Mouse (Mus musculus): ENCODE data around the gene Gm20696. TPM values are rescaled to one million over a fixed set of nuclear protein-coding genes. Genes with fewer than 3 reads are reported as not detected.

Gm20696 gene
- polyA plus RNA-seq, 1 experiment from 2014 or later, result 6.5 TPM

DNA sequence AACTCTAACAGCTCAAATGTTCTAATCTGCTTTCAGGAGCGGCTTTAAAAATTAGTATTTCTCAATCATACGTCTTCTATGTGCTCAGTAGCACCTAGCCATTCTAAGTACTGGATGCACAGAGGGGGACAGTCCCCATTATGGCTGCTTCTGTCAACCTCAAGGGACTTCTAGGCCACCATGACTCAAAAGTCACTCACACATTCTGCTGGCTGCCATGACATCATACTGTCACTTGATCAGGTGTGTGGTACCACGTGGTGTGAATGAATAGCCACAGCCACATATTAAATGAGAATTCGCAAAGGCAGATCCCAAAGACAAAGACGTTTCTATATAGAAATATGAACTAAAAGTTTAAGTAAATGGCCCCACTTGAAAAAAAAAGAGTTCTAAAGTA lies 391.9 kb downstream of the Gm20696 start:
- Histone ChIP-seq H3K4me2 (replicated peaks) (no peak overlapping the region), H3K9ac (no peak overlapping the region), H3K27ac (peak overlapping the region; percentile 58; the same call in 1 of the 2 replicates), H3K27me3 (no peaks in the 10 kb centered on the region), H3K4me3 (no peak overlapping the region), H3K4me1 (peaks cover 72% of the 10 kb centered on the region), H3K9me3 (no peaks in the 10 kb centered on the region), H3K36me3 (no peaks in the 10 kb centered on the region)
- ATAC-seq (ENCODE audit: low FRiP score, low read depth), result no peak
- 70% methylated on average over 5 of the region's 5 CpGs for WGBS

GRCm38 (mm10) chr6:99274222-99274621 lies 392.4 kb downstream of the Gm20696 start:
- no peaks in the 10 kb centered on the region for H3K27me3 ChIP-seq
- H3K9me3 ChIP-seq, result no peaks in the 10 kb centered on the region
- 71% methylated on average over 6 of the region's 6 CpGs for WGBS
- no peak overlapping the region for H3K4me3 ChIP-seq
- 0 out of 2 replicates have a peak overlapping the region, but pooled peaks have one; percentile 7 for H3K4me2 ChIP-seq (replicated peaks)
- no peaks in the 10 kb centered on the region for H3K36me3 ChIP-seq
- H3K27ac ChIP-seq, result peak overlapping the region; percentile 58; the same call in 1 of the 2 replicates
- ATAC-seq (ENCODE audit: low FRiP score, low read depth), result no peak
- peaks cover 75% of the 10 kb centered on the region for H3K4me1 ChIP-seq
- H3K9ac ChIP-seq, result no peak overlapping the region

DNA sequence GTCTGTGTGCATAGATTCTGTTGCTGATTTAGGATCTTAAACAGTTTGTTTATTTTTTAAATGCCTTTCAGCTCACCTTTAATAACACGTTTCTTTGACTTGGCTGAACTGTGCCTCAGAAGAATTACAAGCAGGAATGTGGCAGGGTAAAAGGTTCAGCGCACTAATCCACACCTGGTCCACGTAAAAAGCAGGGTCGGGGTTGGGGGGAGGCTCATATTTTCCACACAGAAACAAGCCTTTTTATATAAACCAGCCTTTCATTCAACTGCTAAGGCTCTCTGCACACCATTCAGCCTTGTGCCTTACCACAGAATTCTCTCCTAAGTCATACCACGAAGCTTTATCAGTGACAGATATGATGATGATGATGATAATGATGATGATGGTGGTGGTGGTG lies 393.4 kb downstream of the Gm20696 start:
- H3K4me3 ChIP-seq, result no peak overlapping the region
- no peak overlapping the region for H3K9ac ChIP-seq
- no peak overlapping the region for H3K4me2 ChIP-seq (replicated peaks)
- ATAC-seq (ENCODE audit: low FRiP score, low read depth), result peak; percentile 63
- H3K36me3 ChIP-seq, result no peaks in the 10 kb centered on the region
- H3K27ac ChIP-seq, result peak overlapping the region; percentile 58; the same call in 1 of the 2 replicates
- H3K27me3 ChIP-seq, result no peaks in the 10 kb centered on the region
- H3K4me1 ChIP-seq, result peaks cover 85% of the 10 kb centered on the region
- 18% methylated on average over 5 of the region's 5 CpGs for WGBS
- no peaks in the 10 kb centered on the region for H3K9me3 ChIP-seq

DNA sequence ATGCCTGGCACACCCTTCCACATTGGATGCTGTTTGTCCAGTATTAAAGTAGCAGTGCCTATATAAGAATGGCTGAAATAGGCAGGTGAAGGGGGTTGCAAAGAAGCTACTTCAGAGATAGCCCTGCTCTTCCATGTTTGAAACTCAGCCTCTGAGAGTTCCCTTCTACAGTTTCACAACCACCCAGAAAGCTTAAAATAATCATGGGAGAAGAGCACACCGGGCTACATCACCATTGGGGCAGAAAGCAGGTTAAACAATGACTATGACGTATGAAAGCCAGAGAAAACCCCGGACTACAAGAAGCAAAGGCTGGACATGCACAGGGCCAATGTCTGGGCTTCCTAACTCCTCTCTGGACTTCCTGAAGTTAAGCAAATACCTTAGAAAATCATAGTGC lies 394.4 kb downstream of the Gm20696 start:
- Histone ChIP-seq H3K27me3 (no peaks in the 10 kb centered on the region), H3K9me3 (no peaks in the 10 kb centered on the region), H3K4me3 (no peak overlapping the region), H3K4me1 (peaks cover 86% of the 10 kb centered on the region), H3K36me3 (no peaks in the 10 kb centered on the region), H3K4me2 (replicated peaks) (no peak overlapping the region), H3K9ac (no peak overlapping the region), H3K27ac (peak overlapping the region; percentile 48; the same call in 1 of the 2 replicates)
- 89% methylated on average over 3 of the region's 3 CpGs for WGBS
- ATAC-seq (ENCODE audit: low FRiP score, low read depth), result no peak

DNA sequence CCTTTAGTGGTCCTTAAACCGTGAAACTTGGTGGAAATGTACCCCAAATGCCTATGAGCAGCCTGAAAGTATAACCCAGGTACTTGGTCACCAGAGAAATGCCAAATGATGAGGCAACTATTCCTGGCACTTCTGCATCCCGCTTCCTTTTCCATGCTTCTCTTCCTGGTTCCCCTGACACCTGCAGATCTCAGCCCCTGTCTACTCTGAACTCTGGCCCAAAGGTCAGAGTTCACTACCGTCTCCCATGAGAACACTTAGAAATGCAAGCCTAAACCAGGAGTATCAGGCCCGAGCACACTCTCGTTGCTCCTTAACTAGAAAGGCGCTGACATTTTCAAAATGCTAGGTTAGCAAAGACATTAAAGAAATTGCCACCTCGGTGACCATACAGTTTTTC lies 394.9 kb downstream of the Gm20696 start:
- Histone ChIP-seq H3K27me3 (no peaks in the 10 kb centered on the region), H3K4me2 (replicated peaks) (no peak overlapping the region), H3K4me1 (peaks cover 84% of the 10 kb centered on the region), H3K27ac (peak overlapping the region; percentile 48; the same call in 1 of the 2 replicates), H3K4me3 (no peak overlapping the region), H3K9ac (no peak overlapping the region), H3K9me3 (no peaks in the 10 kb centered on the region), H3K36me3 (no peaks in the 10 kb centered on the region)
- 71% methylated on average over 7 of the region's 7 CpGs for WGBS
- ATAC-seq (ENCODE audit: low FRiP score, low read depth), result no peak

GRCm38 (mm10) chr6:99269921-99270320 lies 396.7 kb downstream of the Gm20696 start:
- no peak overlapping the region for H3K4me2 ChIP-seq (replicated peaks)
- no peak overlapping the region for H3K9ac ChIP-seq
- peak overlapping the region; percentile 53; the same call in 1 of the 2 replicates for H3K27ac ChIP-seq
- 33% methylated on average over 6 of the region's 6 CpGs for WGBS
- no peaks in the 10 kb centered on the region for H3K36me3 ChIP-seq
- ATAC-seq (ENCODE audit: low FRiP score, low read depth), result no peak
- H3K9me3 ChIP-seq, result no peaks in the 10 kb centered on the region
- H3K4me3 ChIP-seq, result no peak overlapping the region
- no peaks in the 10 kb centered on the region for H3K27me3 ChIP-seq
- H3K4me1 ChIP-seq, result peaks cover 86% of the 10 kb centered on the region

DNA sequence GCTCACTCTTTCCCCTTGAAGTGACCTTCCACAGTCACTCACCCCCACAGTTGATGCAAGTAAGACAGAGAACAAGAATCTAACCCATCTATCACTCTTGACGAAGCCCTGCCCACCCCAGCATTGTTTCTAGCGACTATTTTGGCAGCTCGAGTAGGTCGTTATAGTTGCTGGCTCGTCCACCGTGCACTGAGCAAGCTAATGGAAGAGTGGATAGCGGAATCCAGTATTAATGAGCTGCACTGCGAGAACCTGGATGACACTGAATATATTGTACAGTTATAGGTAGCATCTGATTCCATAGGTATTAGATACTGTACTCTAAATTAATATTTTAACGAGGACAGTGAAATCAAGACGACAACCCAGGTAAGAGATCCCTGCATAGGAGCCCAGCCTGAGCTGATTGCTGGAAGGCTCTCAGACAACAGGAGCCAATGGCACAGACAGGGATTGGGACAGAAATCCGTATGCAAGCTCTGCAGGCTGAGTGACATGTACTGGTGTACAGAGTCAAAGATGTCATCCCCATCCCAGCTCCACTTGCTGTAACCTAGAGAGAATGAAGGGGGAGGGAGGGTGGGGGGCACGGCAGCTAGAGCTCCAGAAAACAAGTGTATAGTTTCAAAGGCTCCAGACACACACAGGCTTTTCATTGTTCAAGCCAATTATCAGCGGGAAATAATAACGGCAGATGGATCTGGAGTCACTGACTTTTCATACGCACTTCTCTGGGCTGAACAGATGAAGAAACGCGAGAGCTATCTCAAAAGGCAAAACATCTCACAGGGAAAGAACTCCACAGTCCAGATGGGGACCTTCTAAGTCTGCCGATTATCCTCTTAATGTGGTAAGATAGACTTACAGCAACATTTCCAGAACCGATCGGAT lies 398.2 kb downstream of the Gm20696 start:
- 59% methylated on average over 20 of the region's 20 CpGs for WGBS
- Histone ChIP-seq H3K27me3 (no peaks in the 10 kb centered on the region), H3K4me1 (peaks cover 86% of the 10 kb centered on the region), H3K9ac (no peak overlapping the region), H3K4me3 (no peak overlapping the region), H3K27ac (no peak overlapping the region; the same call in 1 of the 2 replicates), H3K4me2 (replicated peaks) (no peak overlapping the region), H3K9me3 (no peaks in the 10 kb centered on the region), H3K36me3 (no peaks in the 10 kb centered on the region)
- no peak for ATAC-seq (ENCODE audit: low FRiP score, low read depth)

- Histone ChIP-seq H3K9me3 (no peaks in the 10 kb centered on the region), H3K4me3 (no peak overlapping the region), H3K4me2 (replicated peaks) (peak overlapping the region; percentile 41), H3K9ac (no peak overlapping the region), H3K27ac (peak overlapping the region; percentile 69), H3K36me3 (no peaks in the 10 kb centered on the region), H3K4me1 (peaks cover 82% of the 10 kb centered on the region), H3K27me3 (no peaks in the 10 kb centered on the region)
- 0 out of 2 replicates have a peak, but pooled peaks have one; percentile 42 for ATAC-seq (ENCODE audit: low FRiP score, low read depth)
- WGBS, result 38% methylated on average over 13 of the region's 13 CpGs
Observed at GRCm38 (mm10) chr6:99265945-99266656, 400.5 kb downstream of the Gm20696 start.

GRCm38 (mm10) chr6:99265173-99265572 lies 401.4 kb downstream of the Gm20696 start:
- WGBS, result 36% methylated on average over 4 of the region's 4 CpGs
- Histone ChIP-seq H3K27ac (no peak overlapping the region), H3K9ac (no peak overlapping the region), H3K36me3 (no peaks in the 10 kb centered on the region), H3K9me3 (no peaks in the 10 kb centered on the region), H3K4me2 (replicated peaks) (peak overlapping the region; percentile 41), H3K4me1 (peaks cover 73% of the 10 kb centered on the region), H3K27me3 (no peaks in the 10 kb centered on the region), H3K4me3 (no peak overlapping the region)
- ATAC-seq (ENCODE audit: low FRiP score, low read depth), result no peak

DNA sequence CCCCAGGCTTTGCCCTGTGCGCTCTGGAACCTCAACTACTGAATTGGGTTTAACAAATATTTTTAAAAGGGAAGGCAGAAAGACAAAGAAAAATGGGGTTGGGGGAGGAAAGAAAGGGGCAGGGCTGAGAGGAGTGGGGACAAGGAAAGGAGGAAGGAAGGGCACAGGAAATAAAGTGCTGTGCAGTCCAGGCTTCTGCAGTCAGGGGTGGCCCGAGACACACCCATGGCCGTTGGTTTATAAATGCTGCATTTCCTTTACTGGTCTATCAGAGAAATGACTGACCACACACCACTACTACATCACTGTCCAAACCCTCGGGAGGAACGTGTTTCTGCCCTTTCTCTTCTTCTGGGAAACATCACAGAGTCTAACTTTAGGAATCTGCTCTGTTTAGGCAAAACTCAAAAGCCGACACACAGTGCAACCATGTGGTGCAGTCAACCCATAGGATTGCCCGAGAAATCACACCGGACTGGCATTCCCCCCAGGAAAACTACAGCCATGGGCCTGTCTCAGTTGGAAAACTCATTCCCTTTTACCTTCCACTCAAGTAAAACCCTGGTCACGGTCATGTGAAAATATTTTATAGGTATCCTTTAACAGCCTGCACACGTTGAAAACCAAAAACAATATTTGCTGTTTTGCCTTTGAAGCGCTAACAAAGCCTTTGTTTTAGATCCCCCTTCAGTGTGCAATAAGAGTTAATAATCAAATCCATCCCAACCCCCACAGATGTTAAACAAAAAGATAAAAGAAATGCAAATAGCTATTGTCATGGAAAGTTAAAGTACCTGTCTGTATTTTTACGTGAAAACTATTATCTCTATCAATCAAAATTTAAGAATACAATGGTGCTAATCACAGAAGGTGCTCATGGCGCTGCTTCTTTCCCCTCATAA lies 402.2 kb downstream of the Gm20696 start:
- ATAC-seq (ENCODE audit: low FRiP score, low read depth), result no peak
- Histone ChIP-seq H3K4me1 (peaks cover 65% of the 10 kb centered on the region), H3K9ac (no peak overlapping the region), H3K27ac (no peak overlapping the region), H3K4me2 (replicated peaks) (0 out of 2 replicates have a peak overlapping the region, but pooled peaks have one; percentile 12), H3K36me3 (no peaks in the 10 kb centered on the region), H3K9me3 (no peaks in the 10 kb centered on the region), H3K27me3 (no peaks in the 10 kb centered on the region), H3K4me3 (no peak overlapping the region)
- WGBS, result 35% methylated on average over 13 of the region's 13 CpGs

GRCm38 (mm10) chr6:99263886-99264185 lies 402.8 kb downstream of the Gm20696 start:
- Histone ChIP-seq H3K27me3 (no peaks in the 10 kb centered on the region), H3K9me3 (no peaks in the 10 kb centered on the region), H3K4me1 (peaks cover 61% of the 10 kb centered on the region), H3K27ac (no peak overlapping the region), H3K4me3 (no peak overlapping the region), H3K36me3 (no peaks in the 10 kb centered on the region), H3K4me2 (replicated peaks) (0 out of 2 replicates have a peak overlapping the region, but pooled peaks have one; percentile 21), H3K9ac (no peak overlapping the region)
- WGBS, result 54% methylated on average over 2 of the region's 2 CpGs
- no peak for ATAC-seq (ENCODE audit: low FRiP score, low read depth)
